Mouse (Mus musculus) megakaryocyte-erythroid progenitor cell, adult 5-6 weeks (primary cell): ENCODE measurements at regions not wholly inside any gene's neighbourhood (a gene's known extent, or its start where the extent isn't known, plus 50 kb on each side); places are given as distances from the start of the nearest gene placed in this dataset.

Experiments
- ATAC-seq: replicated peaks from 2 replicates; pipeline ENCODE4 v1.8.0; 2016; ENCODE audit warnings: mild to moderate bottlenecking, inconsistent platforms; ENCODE audit not compliant: severe bottlenecking, poor library complexity, low FRiP score, low TSS enrichment

GRCm38 (mm10) chr9:100266528-100267387, 219.8 kb downstream of the Il20rb start:
- ATAC-seq, result no peak

DNA sequence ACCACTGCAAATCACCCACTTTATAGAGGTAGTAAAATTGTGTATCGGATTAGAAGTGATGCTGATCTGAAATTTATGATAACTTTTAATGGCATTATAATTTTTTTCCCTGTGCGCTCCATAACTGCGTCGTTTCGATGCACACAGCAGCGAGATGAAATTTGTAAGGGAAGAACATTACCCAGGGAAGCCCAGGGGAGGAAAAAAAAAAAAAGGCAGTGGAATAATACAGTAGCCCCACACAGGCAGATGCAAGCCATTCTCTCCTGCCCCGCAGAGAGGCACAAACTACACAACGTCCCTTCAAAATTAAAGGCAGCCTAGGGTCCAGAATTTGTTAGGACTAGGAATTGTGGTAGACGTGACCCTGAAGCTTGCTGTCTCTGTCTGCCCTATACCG, 234.2 kb downstream of the Il20rb start:
- ATAC-seq, result no peak
